Mouse (Mus musculus): ENCODE results near the gene Hyal2. TPM values are rescaled to one million over a fixed set of nuclear protein-coding genes. Genes with fewer than 3 reads are reported as not detected.

The Hyal2 gene
- polyA plus RNA-seq, 1 experiment = 14.2 TPM

DNA sequence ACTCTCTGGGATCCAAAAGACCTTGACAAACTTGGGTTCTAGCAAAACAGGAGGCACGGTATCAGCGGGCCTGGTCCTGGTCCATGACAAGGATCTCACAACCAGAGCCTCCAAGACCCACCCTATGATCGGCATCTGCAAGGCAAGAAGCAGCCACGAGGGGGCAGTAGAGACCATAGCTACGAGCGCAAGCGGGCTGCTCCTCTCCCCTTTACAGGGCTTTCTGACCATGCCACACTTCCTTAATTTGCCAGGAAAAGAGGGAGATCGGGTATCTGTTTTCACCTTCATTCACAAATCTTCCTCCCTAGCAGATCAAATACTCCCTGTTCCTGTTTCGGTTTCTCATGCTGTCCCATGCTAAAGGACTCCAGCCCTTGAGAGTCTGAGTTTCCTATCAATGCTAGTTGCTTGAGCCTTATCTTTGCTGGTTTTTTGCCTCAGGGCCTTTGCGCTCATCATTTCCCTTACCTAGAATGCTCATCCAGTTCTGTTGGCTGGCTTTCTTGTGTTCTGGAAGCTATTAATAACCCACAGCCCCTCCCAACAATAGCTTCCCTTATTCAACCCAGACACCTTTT is 34.4 kb downstream of the Hyal2 start:
- H3K4me1 ChIP-seq (ENCODE audit: control insufficient read depth, insufficient read depth, insufficient read length, low read length) = peaks cover 4% of the 10 kb centered on the region
- H3K4me3 ChIP-seq (ENCODE audit: insufficient read depth, low read depth, low read length) = no peak overlapping the region
- no peak overlapping the region for H3K27ac ChIP-seq (replicated peaks; ENCODE audit: low read depth, low read length)

DNA sequence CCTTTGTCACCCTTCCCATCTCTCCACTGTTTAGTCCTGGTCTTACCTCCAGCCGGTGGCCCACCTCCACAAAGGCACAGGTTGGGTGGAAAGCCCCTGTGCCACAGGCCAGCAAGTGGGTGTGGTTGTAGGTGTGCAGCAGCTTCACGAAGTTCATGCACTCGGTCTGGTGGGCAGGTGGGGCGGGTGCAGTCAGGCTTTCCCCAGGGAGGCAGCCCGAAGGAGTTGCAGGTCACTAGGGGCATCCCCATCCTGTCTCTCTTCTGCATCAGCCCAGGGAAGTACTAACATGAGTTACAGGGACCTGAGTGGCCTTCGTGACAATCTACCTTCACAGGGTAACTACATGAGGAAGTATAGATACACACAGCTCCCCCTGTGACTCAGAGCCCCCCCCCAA is 35.5 kb downstream of the Hyal2 start:
- Histone ChIP-seq H3K27ac (replicated peaks; ENCODE audit: low read depth, low read length) (no peak overlapping the region), H3K4me1 (ENCODE audit: control insufficient read depth, insufficient read depth, insufficient read length, low read length) (no peaks in the 10 kb centered on the region), H3K4me3 (ENCODE audit: insufficient read depth, low read depth, low read length) (no peak overlapping the region)

DNA sequence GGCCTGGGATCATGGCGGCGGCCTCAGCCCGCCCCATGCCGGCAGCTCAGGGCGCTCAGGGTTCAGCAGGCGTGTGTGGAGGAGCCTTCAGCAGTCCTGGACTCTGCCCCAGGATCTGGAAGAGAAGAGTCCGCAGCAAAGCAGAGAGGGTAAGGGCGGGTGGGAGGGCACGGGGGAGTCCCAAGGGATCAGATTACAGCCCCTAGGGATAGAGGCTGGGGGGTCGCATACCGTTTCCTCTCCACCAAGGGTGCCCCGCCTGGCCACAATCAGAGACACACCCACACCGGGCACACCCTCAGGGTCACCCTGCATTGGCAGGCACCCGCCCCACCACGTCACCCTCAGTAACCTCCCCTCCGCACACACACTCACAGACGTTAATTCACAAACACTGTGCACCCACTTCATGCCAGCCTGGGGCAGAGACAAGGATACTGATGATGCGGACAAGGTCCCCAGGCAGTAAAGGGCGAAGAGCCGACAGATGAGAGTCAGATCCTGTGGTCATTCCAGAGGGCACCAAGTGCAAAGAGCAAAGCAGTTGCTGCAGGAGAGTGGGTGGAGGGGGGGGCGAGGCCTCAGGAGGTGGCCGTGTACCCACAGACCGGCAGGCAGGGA is 37.4 kb downstream of the Hyal2 start:
- H3K4me1 ChIP-seq (ENCODE audit: control insufficient read depth, insufficient read depth, insufficient read length, low read length) = peaks cover 3% of the 10 kb centered on the region; the same call in 1 of the 2 replicates
- H3K27ac ChIP-seq (replicated peaks; ENCODE audit: low read depth, low read length) = no peak overlapping the region
- no peak overlapping the region for H3K4me3 ChIP-seq (ENCODE audit: insufficient read depth, low read depth, low read length)

DNA sequence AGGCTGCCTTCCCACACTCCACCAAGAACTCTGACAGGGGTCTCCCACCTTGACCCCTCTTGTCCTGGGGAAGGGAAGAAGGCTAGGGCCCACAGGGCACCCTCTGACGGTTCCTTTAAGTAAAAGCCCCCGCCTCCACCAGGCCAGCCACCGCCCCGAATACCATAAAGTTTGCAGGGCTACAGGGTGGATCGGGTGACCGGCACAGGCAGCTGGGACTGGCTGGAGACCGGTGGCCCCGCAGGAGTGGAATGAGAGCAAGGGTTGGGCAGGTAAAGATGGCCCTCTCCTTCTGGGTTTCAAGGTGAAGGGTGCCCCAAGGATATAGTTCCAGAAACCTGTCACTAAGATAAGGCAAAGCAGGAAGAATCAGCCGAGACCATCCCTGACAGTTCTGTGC is 38.8 kb downstream of the Hyal2 start:
- H3K4me1 ChIP-seq (ENCODE audit: control insufficient read depth, insufficient read depth, insufficient read length, low read length) = peaks cover 9% of the 10 kb centered on the region
- peak overlapping the region; percentile 17; the same call in 1 of the 2 replicates for H3K4me3 ChIP-seq (ENCODE audit: insufficient read depth, low read depth, low read length)
- no peak overlapping the region for H3K27ac ChIP-seq (replicated peaks; ENCODE audit: low read depth, low read length)

DNA sequence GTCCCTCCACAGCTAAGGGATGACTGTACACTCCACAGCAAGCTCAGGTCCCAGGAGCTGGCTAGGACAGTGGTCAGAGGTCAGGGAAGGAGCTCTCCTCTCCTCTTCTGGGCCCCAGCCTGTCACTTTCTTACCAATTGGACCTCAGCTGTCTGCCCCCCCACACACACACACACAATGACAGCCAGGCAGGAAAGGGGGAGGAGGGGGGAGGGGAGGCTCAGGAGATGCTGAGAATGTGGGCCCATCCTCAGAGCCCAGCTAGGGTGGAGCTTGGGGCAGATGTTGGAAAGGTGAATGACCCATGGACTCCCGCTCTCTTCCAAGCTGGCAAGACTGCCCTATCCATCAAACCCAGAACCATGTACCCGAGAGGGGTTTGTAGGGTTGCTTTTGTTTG is 39.3 kb downstream of the Hyal2 start:
- Histone ChIP-seq H3K4me1 (ENCODE audit: control insufficient read depth, insufficient read depth, insufficient read length, low read length) (peaks cover 11% of the 10 kb centered on the region), H3K4me3 (ENCODE audit: insufficient read depth, low read depth, low read length) (peak overlapping the region; percentile 17; the same call in 1 of the 2 replicates), H3K27ac (replicated peaks; ENCODE audit: low read depth, low read length) (no peak overlapping the region)

DNA sequence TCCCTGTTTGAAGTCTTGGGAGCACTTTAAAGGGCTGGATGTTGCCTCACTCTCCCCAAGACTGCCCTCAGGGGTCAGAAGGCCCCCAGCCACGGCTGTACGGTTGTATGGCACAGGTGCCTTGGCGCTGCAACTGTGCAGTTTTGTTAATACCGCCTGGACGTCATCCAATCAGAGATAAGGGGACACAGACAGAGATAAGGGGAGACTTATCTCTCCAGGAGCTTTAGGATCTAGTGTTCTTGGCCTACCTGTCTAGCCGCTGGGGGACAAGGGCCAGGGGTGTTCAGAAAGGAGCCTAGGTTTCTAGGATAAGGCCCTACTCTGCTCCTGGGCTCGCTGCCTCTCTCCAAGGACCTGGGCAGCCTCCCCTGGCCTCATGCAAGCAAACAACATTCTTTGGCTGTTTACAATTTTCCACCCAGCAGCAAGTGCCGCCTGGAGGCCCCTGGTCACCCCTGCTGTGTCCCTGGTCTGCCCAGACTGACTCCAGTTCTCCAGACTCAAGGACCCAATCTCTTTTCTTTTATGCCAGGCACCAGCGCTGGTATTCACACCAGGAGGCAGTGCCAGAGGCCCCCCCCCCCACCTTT is 40.0 kb downstream of the Hyal2 start:
- Histone ChIP-seq H3K27ac (replicated peaks; ENCODE audit: low read depth, low read length) (no peak overlapping the region), H3K4me3 (ENCODE audit: insufficient read depth, low read depth, low read length) (no peak overlapping the region), H3K4me1 (ENCODE audit: control insufficient read depth, insufficient read depth, insufficient read length, low read length) (peaks cover 11% of the 10 kb centered on the region)

DNA sequence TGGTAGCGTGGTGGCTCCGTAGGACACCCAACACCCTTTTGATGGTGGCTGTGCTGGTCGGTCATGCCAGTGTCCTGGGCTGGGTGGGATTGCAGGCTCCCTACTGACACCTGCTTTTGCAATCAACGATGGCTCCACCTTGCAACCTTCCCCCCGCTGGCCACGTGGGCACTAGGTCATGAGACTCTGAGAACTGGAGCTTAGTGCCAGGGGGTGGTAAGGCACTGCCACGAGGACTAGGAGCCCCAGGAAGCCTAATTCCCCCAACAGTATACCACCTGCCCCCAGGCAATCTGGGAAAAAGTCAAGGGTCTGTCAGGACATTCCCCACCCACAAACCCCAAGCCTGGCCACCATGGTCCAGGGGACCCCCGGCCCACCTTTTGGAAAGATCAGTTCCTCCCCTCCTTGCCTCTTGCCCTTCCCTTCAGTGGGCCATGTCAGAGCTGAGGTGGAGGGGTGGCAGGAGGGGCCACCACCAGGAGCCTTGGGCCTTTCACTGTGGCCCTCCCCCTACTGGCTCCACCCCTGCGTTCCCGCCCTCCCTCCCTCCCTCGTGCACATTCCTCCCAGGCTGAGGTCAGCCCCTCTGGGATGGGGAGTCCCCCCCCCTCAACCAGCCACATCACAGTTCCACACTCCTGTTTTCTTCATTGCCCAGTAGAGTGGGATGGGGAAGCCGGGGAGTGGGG is 41.1 kb downstream of the Hyal2 start, which contains the start of gene Sema3b:
Sema3b (minus strand) TSS at position 489 of the 692 bp plus-strand sequence.
- H3K4me1 ChIP-seq (ENCODE audit: control insufficient read depth, insufficient read depth, insufficient read length, low read length) = peaks cover 11% of the 10 kb centered on the region
- no peak within 1 kb of the TSS for H3K27ac ChIP-seq (replicated peaks; ENCODE audit: low read depth, low read length)
- peak within 1 kb of the TSS; percentile 12 for H3K4me3 ChIP-seq (ENCODE audit: insufficient read depth, low read depth, low read length)

GRCm38 (mm10) chr9:107609433-107609830 is 41.7 kb downstream of the Hyal2 start:
- Histone ChIP-seq H3K27ac (replicated peaks; ENCODE audit: low read depth, low read length) (no peak overlapping the region), H3K4me1 (ENCODE audit: control insufficient read depth, insufficient read depth, insufficient read length, low read length) (peaks cover 11% of the 10 kb centered on the region)

DNA sequence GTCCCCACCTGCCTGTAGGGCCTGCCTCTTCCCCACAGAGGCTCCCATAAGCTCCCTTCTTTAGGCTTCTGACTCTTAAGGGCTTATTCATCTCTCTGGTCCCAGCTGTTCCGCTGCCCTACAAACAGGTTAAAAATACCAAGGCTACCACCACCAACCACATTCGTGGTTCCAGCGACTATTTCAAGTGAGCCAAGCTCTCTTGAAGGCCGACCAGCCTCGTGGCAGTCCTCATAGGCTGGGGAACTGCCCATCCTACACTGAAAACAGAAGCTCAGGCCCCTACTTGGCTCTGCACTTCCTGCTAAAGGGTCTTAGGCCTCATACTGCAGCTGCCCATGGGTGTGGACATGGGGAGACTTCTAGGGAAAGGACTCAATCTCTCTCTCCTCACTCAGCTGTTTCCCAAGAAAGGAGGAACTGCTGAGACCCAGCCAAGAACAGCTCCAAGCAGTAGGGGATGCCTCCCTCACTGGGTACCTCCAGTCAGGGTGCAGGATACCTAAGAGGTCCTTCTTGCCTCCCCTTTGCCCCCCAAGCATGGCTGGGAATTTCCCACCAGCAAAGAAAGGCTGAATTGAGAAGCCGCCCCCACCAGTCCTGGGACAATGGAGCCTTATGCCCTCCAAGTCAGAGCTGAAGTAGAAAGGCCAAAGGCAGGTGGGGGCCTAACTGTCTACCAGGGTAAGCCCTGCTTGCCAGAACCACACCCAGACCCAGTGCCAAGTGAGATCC is 43.9 kb downstream of the Hyal2 start:
- peak overlapping the region; percentile 93 for H3K27ac ChIP-seq (replicated peaks; ENCODE audit: low read depth, low read length)
- peak overlapping the region; percentile 53 for H3K4me3 ChIP-seq (ENCODE audit: insufficient read depth, low read depth, low read length)
- H3K4me1 ChIP-seq (ENCODE audit: control insufficient read depth, insufficient read depth, insufficient read length, low read length) = peaks cover 11% of the 10 kb centered on the region

More at GRCm38 (mm10) chr9:107609433-107609830, 41.7 kb downstream of the Hyal2 start:
- H3K4me3 ChIP-seq (ENCODE audit: insufficient read depth, low read depth, low read length) = no peak overlapping the region

DNA sequence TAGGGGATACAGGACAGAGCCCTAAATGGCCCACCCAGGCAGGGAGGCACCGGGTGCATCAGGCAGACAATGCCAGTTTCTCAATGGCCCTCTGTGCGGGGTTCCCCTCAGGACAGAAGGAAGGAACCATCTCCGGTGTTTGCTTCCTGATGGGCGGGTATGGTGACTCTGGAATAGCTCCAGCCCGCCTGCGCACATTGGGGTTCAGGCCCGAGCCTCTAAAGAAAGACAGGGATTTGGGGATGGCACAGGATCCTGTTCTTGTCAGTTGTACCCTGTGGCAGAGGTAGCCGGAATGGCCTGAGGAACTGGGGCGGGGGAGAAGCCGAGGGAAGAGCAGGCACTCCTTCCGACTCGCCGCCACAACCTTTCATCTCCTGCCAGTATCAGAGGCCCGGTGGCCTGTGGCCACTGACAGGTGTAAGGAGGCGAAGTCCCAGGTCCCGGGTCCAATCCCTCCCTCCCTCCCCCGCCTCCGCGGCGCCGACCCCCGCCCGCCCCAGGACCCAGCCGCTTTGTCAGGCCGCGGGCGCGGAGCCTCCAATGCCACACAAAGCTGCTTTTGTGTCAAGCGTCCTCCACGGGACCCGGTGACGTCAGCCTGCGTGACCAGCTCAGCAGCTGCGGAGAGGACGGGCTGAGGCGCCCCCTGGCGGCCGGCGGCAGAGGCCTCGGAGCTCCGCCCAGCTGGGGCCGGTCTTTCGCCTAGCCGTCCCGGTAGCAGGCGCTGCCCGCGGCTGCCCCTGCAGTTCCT is 44.6 kb downstream of the Hyal2 start:
- peak overlapping the region; percentile 53 for H3K4me3 ChIP-seq (ENCODE audit: insufficient read depth, low read depth, low read length)
- H3K27ac ChIP-seq (replicated peaks; ENCODE audit: low read depth, low read length) = peak overlapping the region; percentile 93
- H3K4me1 ChIP-seq (ENCODE audit: control insufficient read depth, insufficient read depth, insufficient read length, low read length) = peaks cover 11% of the 10 kb centered on the region

- H3K4me1 ChIP-seq (ENCODE audit: control insufficient read depth, insufficient read depth, insufficient read length, low read length) = peaks cover 16% of the 10 kb centered on the region
- peak overlapping the region; percentile 64 for H3K27ac ChIP-seq (replicated peaks; ENCODE audit: low read depth, low read length)
- H3K4me3 ChIP-seq (ENCODE audit: insufficient read depth, low read depth, low read length) = peak overlapping the region; percentile 30
Measured at GRCm38 (mm10) chr9:107612945-107613569, 45.3 kb downstream of the Hyal2 start.

DNA sequence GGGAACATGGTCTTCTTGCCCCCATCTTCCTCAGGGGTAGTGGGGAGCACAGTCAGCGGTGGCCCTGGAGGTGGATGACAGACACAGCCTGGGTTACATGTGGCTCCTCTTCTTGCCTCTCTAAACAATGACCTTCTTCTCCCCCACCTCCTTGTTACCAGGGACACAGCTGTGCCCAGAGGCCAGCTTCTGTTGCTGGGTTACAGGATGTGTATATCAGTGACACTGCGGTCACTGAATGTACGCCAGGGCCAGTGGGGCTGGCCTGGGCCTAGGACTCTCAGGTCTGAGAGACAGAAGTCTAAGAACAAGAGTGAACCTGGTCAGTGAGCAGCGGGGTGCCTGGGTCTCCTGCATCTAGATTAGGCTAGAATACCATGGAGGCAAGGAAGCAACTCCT is 47.3 kb downstream of the Hyal2 start:
- H3K4me1 ChIP-seq (ENCODE audit: control insufficient read depth, insufficient read depth, insufficient read length, low read length) = peaks cover 27% of the 10 kb centered on the region
- no peak overlapping the region for H3K4me3 ChIP-seq (ENCODE audit: insufficient read depth, low read depth, low read length)
- H3K27ac ChIP-seq (replicated peaks; ENCODE audit: low read depth, low read length) = no peak overlapping the region

DNA sequence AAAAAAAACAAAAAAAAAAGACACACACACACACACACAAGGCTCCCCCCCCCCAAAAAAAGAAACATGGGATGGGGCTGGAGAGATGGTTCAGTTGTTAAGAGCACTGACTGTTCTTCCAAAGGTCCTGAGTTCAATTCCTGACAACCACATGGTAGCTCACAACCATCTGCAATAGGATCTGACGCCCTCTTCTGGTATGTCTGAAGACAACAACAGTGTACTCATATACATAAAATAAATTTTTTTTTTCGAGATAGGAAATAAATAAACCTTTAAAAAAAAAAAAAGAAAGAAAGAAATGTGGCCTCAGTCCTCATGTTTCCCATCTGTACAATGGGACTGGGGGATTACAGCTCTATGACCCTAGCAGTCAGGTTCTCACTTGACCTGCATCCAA is 49.7 kb downstream of the Hyal2 start:
- Histone ChIP-seq H3K27ac (replicated peaks; ENCODE audit: low read depth, low read length) (peak overlapping the region; percentile 63), H3K4me1 (ENCODE audit: control insufficient read depth, insufficient read depth, insufficient read length, low read length) (peaks cover 26% of the 10 kb centered on the region), H3K4me3 (ENCODE audit: insufficient read depth, low read depth, low read length) (no peak overlapping the region)

DNA sequence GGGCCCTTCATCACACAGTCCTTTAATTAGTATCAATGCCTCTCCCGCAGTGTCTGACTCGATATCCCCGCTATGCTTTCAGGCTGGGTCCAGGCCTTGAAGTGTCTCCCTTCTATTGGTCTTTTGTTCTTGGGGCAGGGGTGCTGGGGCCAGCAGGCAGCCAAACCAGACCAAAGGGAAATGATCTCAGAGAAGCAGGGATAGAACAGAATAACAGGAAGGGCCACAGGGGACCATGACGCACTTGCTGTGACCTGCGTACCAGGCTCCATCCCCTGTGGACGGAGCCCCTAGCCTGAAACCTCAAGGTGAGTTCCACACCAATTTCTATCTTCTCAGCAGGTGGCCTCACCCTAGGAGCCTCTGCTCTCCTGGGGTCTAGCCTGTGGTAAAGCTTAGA is 50.4 kb downstream of the Hyal2 start:
- H3K4me1 ChIP-seq (ENCODE audit: control insufficient read depth, insufficient read depth, insufficient read length, low read length) = peaks cover 26% of the 10 kb centered on the region
- H3K27ac ChIP-seq (replicated peaks; ENCODE audit: low read depth, low read length) = peak overlapping the region; percentile 63
- H3K4me3 ChIP-seq (ENCODE audit: insufficient read depth, low read depth, low read length) = no peak overlapping the region

Data from brown adipose tissue, adult 24 weeks (tissue).